Mouse (Mus musculus) G1E (cell line): ENCODE data around the gene Xylb.

ENCODE experiments used
- CTCF ChIP-seq: IDR thresholded peaks from 2 replicates; pipeline ENCODE4 v1.5.1; 2012; ENCODE audit warnings: low read depth, low read length, inconsistent platforms, mixed read lengths
- GATA1 ChIP-seq: IDR thresholded peaks from 2 replicates; pipeline ENCODE4 v1.6.1; 2012; ENCODE audit warnings: borderline replicate concordance, low read length, inconsistent platforms, mixed read lengths
- TAL1 ChIP-seq: conservative IDR thresholded peaks from 2 replicates; pipeline ENCODE4 v1.6.1; 2012; ENCODE audit warnings: low read depth, low read length, inconsistent platforms, mixed read lengths

GRCm38 (mm10) chr9:119330186-119330963 is 26.8 kb upstream of the Xylb start:
- no peak for TF ChIP-seq CTCF
- TF ChIP-seq GATA1, result no peak
- no peak for TF ChIP-seq TAL1
